Mouse (Mus musculus) cerebellum, adult 2 months (tissue): ENCODE measurements at regions not wholly inside any gene's neighbourhood (a gene's known extent, or its start where the extent isn't known, plus 50 kb on each side); places are given as distances from the start of the nearest gene placed in this dataset.

Experiments used
- DNase-seq, 2 experiments: peaks; one replicate each; pipeline ENCODE4 v3.0.0; 2021
- H3K27ac ChIP-seq: fragments of 200-500 bp; 2 replicates; pipeline ENCODE4 v1.5.1; 2012; ENCODE audit warnings: low read length, control low read depth, inconsistent platforms; ENCODE audit not compliant: insufficient read depth
- H3K27me3 ChIP-seq: fragments of 200-500 bp; 2 replicates; pipeline ENCODE4 v1.6.1; 2012; ENCODE audit warnings: inconsistent platforms, mild to moderate bottlenecking, low read length, moderate library complexity; ENCODE audit not compliant: control insufficient read depth, insufficient read depth
- H3K4me1 ChIP-seq: fragments of 200-500 bp; 2 replicates; pipeline ENCODE4 v1.6.1; 2011; ENCODE audit warnings: low read length; ENCODE audit not compliant: control insufficient read depth, insufficient read depth
- H3K4me3 ChIP-seq: fragments of 200-500 bp; replicated peaks from 2 replicates; pipeline ENCODE3; 2011; ENCODE audit warnings: mild to moderate bottlenecking, low read depth, low read length, control low read depth; ENCODE audit not compliant: insufficient read depth
- CTCF ChIP-seq: fragments of 200-500 bp; IDR thresholded peaks from 2 replicates; pipeline ENCODE4 v1.5.1; 2011; ENCODE audit warnings: low read depth, mild to moderate bottlenecking, control low read depth, low read length, moderate library complexity, borderline replicate concordance; ENCODE audit not compliant: insufficient read depth
- POLR2A ChIP-seq: fragments of 200-500 bp; IDR thresholded peaks from 2 replicates; pipeline ENCODE4 v1.6.1; 2011; ENCODE audit warnings: low read length, control low read depth, borderline replicate concordance; ENCODE audit not compliant: insufficient read depth
- WGBS: fragments of 180-500 bp; shearing (Covaris S2); methylation state at CpG from one replicate; pipeline ENCODE4 v1.1.7; 2018; 5-methylcytosine and 5-hydroxymethylcytosine counted together

- Histone ChIP-seq H3K4me1 (no peaks in the 10 kb centered on the region), H3K27ac (no peak overlapping the region), H3K4me3 (no peak overlapping the region), H3K27me3 (no peaks in the 10 kb centered on the region)
- TF ChIP-seq CTCF (no peak), POLR2A (no peak)
- 67% methylated on average over 17 of the region's 17 CpGs for WGBS
- DNase-seq: no peak
Observed at GRCm38 (mm10) chr13:72992589-72993409, 267.5 kb upstream of the Irx4 start.

- H3K27me3 ChIP-seq: no peaks in the 10 kb centered on the region
- DNase-seq: no peak
- no peak overlapping the region for H3K27ac ChIP-seq
- TF ChIP-seq CTCF (no peak), POLR2A (no peak)
- no peaks in the 10 kb centered on the region for H3K4me1 ChIP-seq
- WGBS: 28% methylated on average over 3 of the region's 3 CpGs
- no peak overlapping the region for H3K4me3 ChIP-seq
Observed at GRCm38 (mm10) chr13:72993410-72993858, 266.8 kb upstream of the Irx4 start.

DNA sequence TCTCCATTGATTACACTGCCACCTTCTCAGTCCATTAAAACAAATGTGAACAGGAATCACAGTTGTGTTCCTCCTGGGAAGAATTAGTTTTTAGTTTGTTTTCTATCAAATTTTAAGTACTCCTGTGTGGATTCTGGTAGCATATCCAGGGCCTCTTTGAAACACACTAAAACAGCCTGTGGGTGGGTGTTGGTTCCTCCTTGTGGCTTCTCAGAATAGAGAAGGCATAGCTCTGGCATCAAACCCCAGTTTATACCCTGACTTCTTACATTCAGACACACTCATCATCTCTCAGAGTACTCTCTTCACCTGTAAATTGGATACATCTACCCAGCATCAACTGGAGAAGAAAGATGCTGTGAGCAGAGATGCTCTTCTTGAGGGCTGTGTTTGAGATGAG is 265.7 kb upstream of the Irx4 start:
- Histone ChIP-seq H3K4me1 (no peaks in the 10 kb centered on the region), H3K27me3 (no peaks in the 10 kb centered on the region), H3K27ac (no peak overlapping the region), H3K4me3 (no peak overlapping the region)
- no peak for DNase-seq
- no peak for TF ChIP-seq CTCF
- no peak for TF ChIP-seq POLR2A

DNA sequence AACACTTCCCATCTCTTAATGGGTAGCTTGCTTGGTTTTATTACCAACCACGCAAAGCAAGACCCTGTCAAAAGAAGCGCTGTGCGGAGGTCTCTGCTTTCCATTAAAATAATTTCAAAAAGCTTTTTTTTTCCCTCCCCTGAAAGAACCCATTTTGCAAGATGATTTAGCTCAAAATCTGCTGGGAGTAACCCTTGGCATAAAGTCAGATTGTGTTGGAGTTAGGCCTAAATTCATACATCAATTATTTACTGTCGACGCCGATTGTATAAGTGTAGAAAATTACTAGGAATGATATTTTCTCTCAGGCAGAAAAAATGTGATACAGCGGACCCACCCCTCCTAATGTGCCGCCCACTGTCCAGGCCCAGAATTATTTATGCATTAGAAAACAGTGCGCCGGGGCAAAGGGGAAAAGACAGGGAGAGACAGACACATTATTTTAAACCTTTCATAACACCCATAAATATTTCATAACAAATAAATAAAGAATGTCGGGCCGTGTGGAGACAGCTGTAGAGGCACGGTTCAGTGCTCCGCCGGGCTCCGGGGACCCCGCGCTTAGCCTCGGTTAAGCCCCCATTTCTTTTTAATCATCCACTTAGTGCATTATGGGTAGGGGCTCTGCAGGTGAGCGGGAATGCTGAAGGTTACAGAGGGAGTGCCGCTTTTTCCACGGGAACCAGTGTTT is 251.3 kb upstream of the Irx4 start:
- 21% methylated on average over 22 of the region's 22 CpGs for WGBS
- H3K27me3 ChIP-seq: no peaks in the 10 kb centered on the region; the same call in 1 of the 2 replicates
- H3K27ac ChIP-seq: no peak overlapping the region
- no peak for DNase-seq
- no peak overlapping the region for H3K4me3 ChIP-seq
- TF ChIP-seq POLR2A (no peak), CTCF (no peak)
- 0 out of 2 replicates have a peak, but pooled peaks cover 2% of the 10 kb centered on the region for H3K4me1 ChIP-seq

- no peak for DNase-seq
- Histone ChIP-seq H3K4me1 (0 out of 2 replicates have a peak, but pooled peaks cover 2% of the 10 kb centered on the region), H3K27me3 (no peaks in the 10 kb centered on the region; the same call in 1 of the 2 replicates), H3K27ac (no peak overlapping the region), H3K4me3 (no peak overlapping the region)
- TF ChIP-seq CTCF: no peak
- TF ChIP-seq POLR2A: no peak
- WGBS: 76% methylated on average over 15 of the region's 15 CpGs
Observed at GRCm38 (mm10) chr13:73009547-73010475, 250.5 kb upstream of the Irx4 start.

DNA sequence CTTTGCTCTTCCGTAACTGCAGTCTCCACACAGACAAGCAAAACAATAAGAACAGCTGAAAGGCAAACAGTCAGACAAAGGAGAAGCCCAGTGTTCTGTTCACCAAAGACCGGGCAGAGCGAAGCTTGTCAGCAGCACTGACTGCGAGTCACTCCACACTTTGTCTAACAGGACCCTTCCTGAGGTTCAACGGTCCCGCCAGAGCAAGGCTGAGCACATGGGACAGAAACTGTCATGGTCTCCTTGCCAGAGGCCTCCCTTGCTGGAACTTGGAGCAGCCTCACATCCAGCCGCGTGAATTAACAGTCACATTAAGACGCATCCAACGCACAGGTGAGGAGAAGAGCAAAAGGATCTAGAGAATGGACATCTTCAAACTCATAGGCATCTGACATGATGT is 241.1 kb upstream of the Irx4 start:
- no peak for DNase-seq
- WGBS: 64% methylated on average over 10 of the region's 10 CpGs
- no peaks in the 10 kb centered on the region for H3K27me3 ChIP-seq
- H3K4me3 ChIP-seq: no peak overlapping the region
- H3K27ac ChIP-seq: no peak overlapping the region
- no peaks in the 10 kb centered on the region for H3K4me1 ChIP-seq
- TF ChIP-seq POLR2A (no peak), CTCF (no peak)

GRCm38 (mm10) chr13:73031217-73031616 is 229.1 kb upstream of the Irx4 start:
- no peak overlapping the region for H3K4me3 ChIP-seq

More at GRCm38 (mm10) chr13:73031217-73031616, 229.1 kb upstream of the Irx4 start:
- no peak overlapping the region for H3K27ac ChIP-seq
- no peak for DNase-seq
- 40% methylated on average over 3 of the region's 3 CpGs for WGBS
- no peak for TF ChIP-seq CTCF
- TF ChIP-seq POLR2A: no peak
- H3K27me3 ChIP-seq: no peaks in the 10 kb centered on the region; the same call in 1 of the 2 replicates
- H3K4me1 ChIP-seq: no peaks in the 10 kb centered on the region
